Comparison of ENCODE assay signal across 9 mouse cellular contexts in the genomic region with DNA sequence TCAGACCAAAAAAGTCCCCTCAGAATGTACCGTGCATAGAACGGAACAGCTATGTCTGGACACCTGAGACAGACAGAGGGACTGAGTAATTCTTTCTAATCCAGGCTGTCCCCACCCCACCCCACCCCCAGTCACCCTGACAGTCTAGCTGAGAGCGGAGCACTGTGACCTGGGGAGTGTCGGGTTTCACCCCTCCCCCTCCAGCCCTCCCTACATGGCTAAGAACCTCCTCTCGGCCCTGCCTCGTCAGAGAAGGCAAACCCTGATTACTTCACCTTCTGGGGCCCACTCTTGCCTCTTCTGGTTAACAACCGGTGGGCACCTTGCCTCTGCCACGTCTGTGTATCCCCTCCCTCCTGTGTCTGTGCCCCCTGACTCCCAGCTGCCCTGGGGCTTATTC. TPM values are rescaled to one million over a fixed set of nuclear protein-coding genes. Genes with fewer than 3 reads are reported as not detected.
DNase-seq lines count a peak whose midpoint lies in the region; ATAC-seq and TF ChIP-seq lines count a peak whose summit lies in the region.
"Had no signal": no experiment of that assay in that cellular context is flagged by ENCODE, and none has a peak within 500 bp of the region (broad histone marks: within the 10 kb centered on the region; RNA-seq: fewer than 3 reads in every experiment).

No protein-coding gene starts in this region.

- H3K4me2 ChIP-seq in limb, embryonic 14.5 days (replicated peaks; ENCODE audit: low read depth, low read length, severe bottlenecking) = peak overlapping the region; percentile 34
- peak overlapping the region; percentile 34 for H3K4me2 ChIP-seq in neural tube, embryonic 13.5 days

- peaks cover 7% of the 10 kb centered on the region; the same call in 1 of the 2 replicates for H3K27me3 ChIP-seq in limb, embryonic 14.5 days (ENCODE audit: control insufficient read depth, insufficient read depth, low read length)
- no peaks in the 10 kb centered on the region for H3K27me3 ChIP-seq in neural tube, embryonic 13.5 days

- no peak for TF ChIP-seq POLR2A in limb, embryonic 14.5 days (IDR thresholded peaks at IDR 0.05; ENCODE audit: borderline replicate concordance, extremely low read depth, insufficient read depth, insufficient read length)

- peak; percentile 56 for ATAC-seq in limb, embryonic 14.5 days (ENCODE audit: low FRiP score, low read depth)
- no peak for ATAC-seq in neural tube, embryonic 13.5 days (ENCODE audit: low read depth)

- peak; percentile 34 for DNase-seq in adrenal gland, adult 2 months
- no peak for DNase-seq in adrenal gland, postnatal 25 days
- peak; percentile 84 for DNase-seq in embryo, embryonic 9.5 days (ENCODE audit: extremely low spot score)
- peak; percentile 42 to 55 for DNase-seq in heart, postnatal 14 days
- DNase-seq in limb, embryonic 14.5 days (ENCODE audit: low spot score) = no peak
- no peak for DNase-seq in right cerebral cortex, postnatal 14 days
- DNase-seq in left cerebral cortex, postnatal 14 days (ENCODE audit: low spot score in 2 of 2) = no peak

- WGBS in limb, embryonic 14.5 days = 4% methylated on average over 8 of the region's 8 CpGs
- 4% methylated on average over 8 of the region's 8 CpGs for WGBS in neural tube, embryonic 13.5 days

- H3K27ac ChIP-seq in limb, embryonic 14.5 days (replicated peaks; ENCODE audit: low read depth, low read length) = no peak overlapping the region
- H3K27ac ChIP-seq in neural tube, embryonic 13.5 days (replicated peaks) = peak overlapping the region; percentile 29; the same call in 1 of the 2 replicates

- no peaks in the 10 kb centered on the region for H3K9me3 ChIP-seq in limb, embryonic 14.5 days (ENCODE audit: control insufficient read depth, low read length)
- no peaks in the 10 kb centered on the region for H3K9me3 ChIP-seq in neural tube, embryonic 13.5 days

- peak overlapping the region; percentile 25; the same call in 1 of the 2 replicates for H3K9ac ChIP-seq in limb, embryonic 14.5 days (ENCODE audit: low read depth, low read length, severe bottlenecking)
- H3K9ac ChIP-seq in neural tube, embryonic 13.5 days = peak overlapping the region; percentile 12; the same call in 1 of the 2 replicates

- peaks cover 58% of the 10 kb centered on the region for H3K4me1 ChIP-seq in limb, embryonic 14.5 days (ENCODE audit: control insufficient read depth, insufficient read depth, low read length)
- H3K4me1 ChIP-seq in neural tube, embryonic 13.5 days (replicated peaks) = peaks cover 84% of the 10 kb centered on the region

- no peak overlapping the region for H3K4me3 ChIP-seq in limb, embryonic 14.5 days (replicated peaks; ENCODE audit: low read length)
- no peak overlapping the region for H3K4me3 ChIP-seq in neural tube, embryonic 13.5 days
- H3K4me3 ChIP-seq: erythroblast, embryonic 14.5 days had no signal

- intact Hi-C loops in heart, postnatal 14 days (cut with DNase I) = no loop called here
- intact Hi-C loops in left cerebral cortex, postnatal 14 days (cut with DNase I) = no loop called here

- no peaks in the 10 kb centered on the region for H3K36me3 ChIP-seq in limb, embryonic 14.5 days (ENCODE audit: control insufficient read depth, insufficient read depth, low read length)
- no peaks in the 10 kb centered on the region for H3K36me3 ChIP-seq in neural tube, embryonic 13.5 days

RNA-seq across cellular contexts. Expression of a gene that starts 7.7 kb away (rescaled TPM):
- 1 to 10 TPM; 2.9 to 3.5 TPM for total RNA-seq in adrenal gland, adult 2 months (2021)
- polyA plus RNA-seq in adrenal gland, adult 2 months (2012; rRNA removed) = 1.8 and 2.1 TPM in 2 replicates
- 1.9 and 2.2 TPM in 2 replicates for total RNA-seq in adrenal gland, postnatal 25 days (2021)
- 1 to 10 TPM; 3.7 to 6.0 TPM for total RNA-seq in heart, postnatal 14 days (2021)
- 14.5 and 18.7 TPM in 2 replicates for polyA plus RNA-seq in limb, embryonic 14.5 days (2012; rRNA removed)
- polyA plus RNA-seq in limb, embryonic 14.5 days (2014; fragmentation: Nextera tagmentation; extraction: Ambion mirVana) = 6.2 and 7.3 TPM in 2 replicates
- polyA plus RNA-seq in neural tube, embryonic 13.5 days (2015; fragmentation: Nextera tagmentation; extraction: Ambion mirVana) = 59.2 and 65.0 TPM in 2 replicates
- 10 to 100 TPM; 77.8 to 78.8 TPM for total RNA-seq in left cerebral cortex, postnatal 14 days (2021)
- polyA plus RNA-seq: erythroblast, embryonic 14.5 days had no signal

Comparison
In these comparisons a context has a peak if more than half of its experiments do, and no peak if none do; other contexts are left out.
1. DNase-seq: peak in adrenal gland, adult 2 months (single experiment), embryo, embryonic 9.5 days (single experiment) and heart, postnatal 14 days (2 of 2); none in adrenal gland, postnatal 25 days (single experiment), limb, embryonic 14.5 days (single experiment), right cerebral cortex, postnatal 14 days (single experiment) and left cerebral cortex, postnatal 14 days (0 of 2).
2. RNA of a gene that starts 7.7 kb away (total RNA-seq): 77.8 to 78.8 TPM in left cerebral cortex, postnatal 14 days; 3.7 to 6.0 TPM in heart, postnatal 14 days, 2.9 to 3.5 TPM in adrenal gland, adult 2 months and 1.9 to 2.2 TPM in adrenal gland, postnatal 25 days; every median in the first group is over 10 times any median in the second.